Mouse (Mus musculus) left cerebral cortex, postnatal 4 days (tissue): ENCODE results near the gene Fbxw8. TPM values are rescaled to one million over a fixed set of nuclear protein-coding genes. Genes with fewer than 3 reads are reported as not detected.
A peak's percentile ranks its signal among the peaks of the same experiment; 100 is the strongest.

Experiments used
- DNase-seq: peaks from one replicate; pipeline ENCODE4 v3.0.0-alpha.2; 2022
- intact Hi-C: fragments of 180-260 bp; cut with DNase I; formaldehyde crosslinking; loops from one replicate; pipeline ENCODE4 v1.15.1; 2025
- total RNA-seq, 2 experiments: library from RNA; stranded (reverse); gene quantifications; 2 replicates each; pipeline ENCODE4 v1.2.3; 2021

The Fbxw8 gene
- total RNA-seq, 2 experiments from 2014 or later = 45.6 to 45.8 TPM

DNA sequence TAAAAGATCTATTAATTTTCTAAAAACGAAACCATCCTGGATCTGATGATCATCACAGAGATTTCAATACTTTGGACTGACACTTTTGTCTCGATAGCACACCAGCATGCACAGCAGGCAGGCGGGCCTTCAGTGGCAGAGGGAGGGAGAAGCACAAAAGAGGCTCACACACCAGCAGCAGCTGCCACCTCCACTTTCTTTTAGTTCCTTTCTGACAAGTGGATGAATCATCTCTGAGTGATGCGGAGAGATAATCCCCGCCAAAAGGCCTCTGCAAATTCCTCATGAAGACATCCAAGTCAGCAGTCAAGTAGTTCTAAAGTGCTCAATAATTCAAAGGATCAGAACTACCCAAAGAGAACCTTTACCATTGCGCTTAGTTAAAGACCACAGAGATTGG is 75.9 kb downstream of the Fbxw8 start:
- intact Hi-C loops = no loop called here
- no peak for DNase-seq

DNA sequence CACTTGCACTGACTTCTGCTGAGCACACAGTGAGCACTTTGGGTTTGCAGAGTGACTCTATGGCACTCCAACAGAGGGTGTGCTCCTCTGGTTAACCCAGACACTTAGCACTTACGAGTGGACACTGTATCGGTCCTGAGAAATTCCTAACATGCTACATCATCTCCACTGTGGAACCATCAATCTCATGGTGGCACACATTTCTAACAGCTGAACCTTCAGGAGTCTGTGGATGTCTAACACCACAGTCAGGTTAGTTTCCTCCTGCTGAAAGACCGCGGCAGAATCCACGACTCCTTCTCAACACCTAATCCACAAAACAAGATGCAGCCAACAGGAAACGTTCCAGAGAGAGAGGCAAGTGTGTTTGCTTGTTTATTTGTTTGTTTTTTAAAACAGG is 76.7 kb downstream of the Fbxw8 start:
- DNase-seq = no peak
- intact Hi-C loops = no loop called here

DNA sequence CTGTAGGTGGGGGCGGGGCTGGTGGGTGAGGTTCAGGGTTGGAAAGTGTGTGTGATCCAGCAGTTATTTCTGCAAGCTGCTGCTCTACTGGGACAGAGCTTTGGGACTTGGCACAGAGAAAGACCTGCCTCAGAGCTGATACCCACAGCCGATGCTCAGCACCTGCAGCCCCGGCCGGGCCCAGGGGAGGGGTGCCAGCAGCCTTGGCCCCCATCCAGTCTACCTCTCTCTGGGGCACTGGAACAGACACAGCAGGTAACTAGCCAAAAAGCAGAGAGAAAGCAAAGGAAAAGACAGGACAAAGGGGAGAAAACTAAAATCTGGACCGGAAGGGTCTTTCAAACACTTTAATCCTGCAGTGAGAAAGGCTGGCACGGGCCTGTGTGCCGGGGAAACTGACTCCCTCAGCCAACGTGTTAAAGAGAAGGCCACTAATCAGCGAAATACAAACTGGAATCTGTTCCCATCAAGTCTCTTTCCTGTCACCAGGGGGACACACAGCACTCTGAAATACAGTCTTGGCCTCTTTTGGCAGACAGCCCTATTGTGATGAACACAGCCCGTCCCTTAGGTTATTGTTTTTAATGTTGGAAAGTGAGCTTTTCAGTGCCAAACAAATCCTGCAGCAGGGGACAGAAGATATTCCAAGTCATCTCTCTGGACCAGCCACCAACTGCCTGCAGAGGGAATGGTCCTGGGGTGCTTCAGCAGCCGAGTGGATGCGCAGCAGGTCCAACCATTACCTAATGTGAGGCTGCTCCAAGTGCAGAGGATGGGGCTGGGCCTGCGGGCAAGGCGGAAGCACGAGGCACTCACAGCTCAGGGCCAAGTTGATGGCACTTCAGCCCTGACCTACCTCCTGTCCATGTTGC is 78.3 kb downstream of the Fbxw8 start:
- DNase-seq = peak; percentile 72
- intact Hi-C loops = no loop called here

- intact Hi-C loops = no loop called here
- DNase-seq = peak; percentile 64
Measured at GRCm38 (mm10) chr5:118073213-118073773, 82.0 kb downstream of the Fbxw8 start.

GRCm38 (mm10) chr5:118071766-118072165 is 83.5 kb downstream of the Fbxw8 start:
- intact Hi-C loops = no loop called here

GRCm38 (mm10) chr5:118069315-118069714 is 85.9 kb downstream of the Fbxw8 start:
- DNase-seq = peak; percentile 79
- intact Hi-C loops = loop anchor here (2.0 to 10.0 kb wide), 2 partner anchors 65 to 565 kb away; no protein-coding TSS in a partner anchor

More at GRCm38 (mm10) chr5:118071766-118072165, 83.5 kb downstream of the Fbxw8 start:
- DNase-seq = no peak

DNA sequence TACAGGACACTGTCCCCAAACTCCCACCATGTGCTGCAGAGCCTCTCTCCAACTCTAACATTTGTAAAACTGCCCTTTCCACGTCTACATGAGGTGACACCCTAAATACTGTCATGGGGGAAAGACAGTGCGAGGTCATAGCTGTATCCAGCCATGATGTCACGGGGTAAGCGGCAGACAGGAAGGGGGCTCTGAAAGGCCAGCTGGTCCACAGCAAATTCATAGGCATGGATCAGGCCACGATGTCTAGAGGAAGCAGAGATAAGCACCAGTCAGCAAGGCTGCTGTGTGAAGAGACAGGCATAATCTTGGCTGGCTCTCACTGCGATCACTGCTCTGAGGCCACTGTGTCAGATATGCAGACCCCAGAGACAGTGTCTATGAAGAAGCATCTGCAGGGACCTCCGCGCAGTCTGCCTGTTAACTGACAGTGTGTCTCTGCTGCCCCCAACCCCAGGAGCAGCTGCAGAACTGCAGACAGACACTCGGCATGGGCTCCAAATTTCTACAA is 87.2 kb downstream of the Fbxw8 start:
- DNase-seq = no peak

DNA sequence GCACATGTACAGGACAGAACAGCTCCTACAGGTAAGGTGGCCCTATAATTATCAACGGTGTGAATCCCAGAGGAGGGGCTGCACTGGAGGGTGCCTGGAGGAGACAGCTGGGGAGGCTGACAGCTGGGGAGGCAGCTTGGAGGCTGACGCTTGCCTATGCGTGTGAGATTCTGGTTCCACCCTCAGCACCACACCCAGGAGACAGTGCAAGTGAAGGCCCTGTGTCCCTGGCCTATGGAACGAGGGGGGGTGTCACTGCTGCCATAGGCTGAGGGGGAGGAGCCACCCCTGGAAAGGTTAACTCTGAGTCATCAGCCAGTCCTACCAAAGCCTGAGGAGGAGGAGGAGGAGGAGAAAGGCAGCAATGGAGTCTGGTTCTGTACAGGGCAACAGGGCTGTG is 87.7 kb downstream of the Fbxw8 start:
- intact Hi-C loops = loop anchor here (10.0 kb wide), 1 partner anchor 563 kb away; no protein-coding TSS in a partner anchor
- no peak for DNase-seq

More for the DNA sequence above, 87.2 kb downstream of the Fbxw8 start:
- intact Hi-C loops = loop anchor here (2.0 to 10.0 kb wide), 2 partner anchors 63 to 563 kb away; no protein-coding TSS in a partner anchor

DNA sequence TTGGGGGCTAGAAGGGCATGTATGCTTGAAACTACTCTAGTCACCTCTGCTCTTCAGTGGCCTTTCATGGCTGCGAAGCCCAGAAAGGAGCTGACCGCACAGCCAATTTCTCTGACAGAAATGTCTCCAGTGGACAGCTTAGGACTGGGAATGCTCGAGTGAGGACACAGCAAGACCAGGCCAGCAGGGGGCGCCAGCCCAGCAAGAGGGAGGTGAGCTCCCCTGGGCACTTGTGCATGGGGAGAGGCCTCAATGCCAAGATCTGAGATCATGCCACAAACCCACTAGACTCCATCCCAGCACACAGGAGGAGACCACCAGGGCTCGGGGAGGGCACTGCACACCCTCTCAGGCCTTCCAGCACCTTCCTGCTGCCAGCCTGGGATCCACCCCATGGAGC is 88.4 kb downstream of the Fbxw8 start:
- peak; percentile 77 for DNase-seq

DNA sequence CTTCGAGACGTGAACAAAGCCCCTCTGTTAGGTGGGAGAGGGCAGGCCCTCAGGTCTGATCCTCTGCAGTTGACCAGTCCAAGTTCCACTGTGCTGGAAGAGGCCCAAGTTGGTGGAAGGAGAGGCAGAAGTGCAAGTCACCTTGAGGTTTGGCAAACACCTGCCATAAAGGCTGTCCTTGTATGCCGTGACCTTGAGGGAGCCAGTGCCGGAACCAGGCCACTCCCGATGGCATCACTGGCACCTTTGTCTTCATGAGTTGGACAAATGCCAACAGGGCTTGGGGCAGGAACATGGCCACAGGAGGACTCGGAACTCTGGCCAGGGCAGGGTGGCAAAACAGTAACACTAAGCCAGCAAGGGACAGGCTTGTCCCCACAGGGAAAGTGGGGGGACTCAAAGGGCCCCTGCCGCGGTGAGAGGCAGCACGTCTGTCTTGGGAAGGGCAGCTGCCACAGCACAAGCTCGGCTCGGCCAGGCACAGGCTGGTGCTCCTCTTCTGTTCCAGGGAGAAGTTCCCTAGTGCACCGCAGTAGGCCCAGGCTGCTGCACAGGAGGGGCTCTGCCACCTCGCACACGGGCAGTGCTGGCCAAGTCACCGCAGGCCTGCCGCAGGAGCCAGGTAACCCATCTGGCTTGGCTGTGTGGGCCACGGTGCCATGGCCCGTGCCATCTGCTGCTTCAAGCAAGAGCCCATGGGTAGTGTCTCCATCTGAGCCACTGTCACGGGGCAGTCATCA is 89.6 kb downstream of the Fbxw8 start:
- intact Hi-C loops = loop anchor here (10.0 kb wide), 1 partner anchor 561 kb away; no protein-coding TSS in a partner anchor
- peak; percentile 79 for DNase-seq

More for the DNA sequence above, 88.4 kb downstream of the Fbxw8 start:
- intact Hi-C loops = loop anchor here (10.0 kb wide), 1 partner anchor 562 kb away; no protein-coding TSS in a partner anchor

DNA sequence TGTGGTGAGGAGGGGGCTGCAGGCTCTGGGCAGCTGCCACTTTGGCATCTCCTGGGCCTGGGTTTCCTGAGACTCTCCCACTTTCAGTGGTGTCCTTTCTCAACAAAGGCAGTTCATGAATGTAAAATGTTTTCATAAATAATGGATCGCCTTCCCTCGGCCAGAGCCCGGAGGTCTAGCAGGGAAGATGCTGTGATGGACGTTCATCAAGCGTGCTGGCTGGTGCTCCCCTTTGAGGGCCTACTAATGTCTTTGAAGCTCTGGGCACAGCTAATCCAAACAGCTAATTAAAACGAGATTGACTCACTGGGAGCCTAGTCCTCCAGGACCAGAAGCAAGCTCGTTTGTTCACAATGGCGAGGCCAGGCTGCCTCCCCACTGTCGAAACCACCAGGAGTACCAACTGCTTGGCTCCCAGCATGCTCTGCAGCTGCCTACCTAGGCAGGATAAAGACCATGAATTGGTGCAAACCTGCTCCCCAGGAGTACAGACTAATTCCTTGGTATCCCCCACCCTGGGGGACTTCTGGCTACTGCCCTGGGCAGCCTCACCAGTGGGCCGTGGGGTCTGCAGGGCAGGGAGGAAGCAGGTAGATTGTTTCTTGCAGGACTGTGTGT is 90.9 kb downstream of the Fbxw8 start:
- peak; percentile 40 for DNase-seq

DNA sequence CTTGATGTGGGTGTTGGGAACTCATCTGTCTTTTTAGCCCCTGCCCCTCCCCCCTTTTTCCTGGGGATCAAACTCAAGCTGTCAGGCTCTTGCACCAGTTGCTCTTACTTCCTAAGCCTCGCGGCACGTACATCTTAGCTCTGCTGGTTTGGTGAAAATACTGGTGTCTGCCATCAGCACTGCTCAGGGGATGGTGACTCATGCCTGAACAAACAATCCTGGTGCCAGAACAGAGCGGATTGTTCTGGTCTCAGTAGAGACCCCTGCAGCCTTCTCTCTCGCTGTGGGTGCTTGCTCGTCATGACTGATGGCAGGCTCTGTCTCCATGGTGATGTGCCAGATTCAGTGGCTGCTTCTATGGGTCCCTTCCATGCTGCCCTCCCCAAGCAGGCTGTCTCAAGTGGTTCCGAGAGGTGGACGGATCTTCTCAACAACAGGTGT is 92.1 kb downstream of the Fbxw8 start:
- intact Hi-C loops = loop anchor here (10.0 kb wide), 1 partner anchor 558 kb away; no protein-coding TSS in a partner anchor

More for the DNA sequence above, 90.9 kb downstream of the Fbxw8 start:
- intact Hi-C loops = loop anchor here (10.0 kb wide), 1 partner anchor 560 kb away; no protein-coding TSS in a partner anchor

DNA sequence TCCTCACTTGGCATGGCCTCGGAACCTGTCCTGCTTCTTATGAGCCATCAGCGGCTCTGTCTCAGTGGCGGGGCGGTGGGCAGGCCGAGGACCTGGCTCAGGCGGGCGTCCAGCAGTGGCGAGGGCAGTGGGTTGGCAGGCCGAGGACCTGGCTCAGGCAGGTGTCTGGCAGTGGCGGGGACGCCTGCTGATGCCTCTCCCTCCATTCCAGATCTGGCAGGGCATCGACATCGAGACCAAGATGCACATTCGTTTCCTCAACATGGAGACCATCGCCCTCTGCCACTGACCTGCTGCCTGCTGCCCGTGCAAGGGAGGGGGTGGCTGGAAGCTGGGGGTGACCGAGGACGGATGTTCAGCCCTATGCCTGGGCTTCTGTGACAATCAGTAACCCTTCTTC is 93.9 kb downstream of the Fbxw8 start:
- intact Hi-C loops = loop anchor here (10.0 kb wide), 1 partner anchor 557 kb away; no protein-coding TSS in a partner anchor
- peak; percentile 56 for DNase-seq

More for the DNA sequence above, 92.1 kb downstream of the Fbxw8 start:
- no peak for DNase-seq

- intact Hi-C loops = loop anchor here (10.0 kb wide), 1 partner anchor 555 kb away; no protein-coding TSS in a partner anchor
- DNase-seq = no peak
Measured at GRCm38 (mm10) chr5:118059646-118060045, 95.6 kb downstream of the Fbxw8 start.

DNA sequence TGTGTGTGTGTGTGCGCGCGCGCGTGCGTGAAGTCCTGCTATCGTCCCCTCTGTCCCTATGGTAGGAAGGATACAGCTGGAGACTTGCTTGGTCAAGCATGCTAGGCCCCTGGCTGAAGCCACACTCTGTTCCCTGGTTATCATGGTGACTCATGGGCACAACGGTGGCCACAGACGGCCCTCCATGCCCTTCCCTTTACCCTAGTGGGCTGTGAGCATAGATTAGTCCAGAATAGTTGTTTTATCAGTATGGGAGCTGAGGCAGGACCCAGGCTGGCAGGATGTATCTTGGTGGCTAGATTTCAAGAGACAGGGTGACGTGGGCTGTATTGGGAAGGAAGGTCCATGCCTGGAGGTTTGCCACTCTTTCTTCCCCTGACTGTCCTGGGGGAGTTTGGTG is 96.4 kb downstream of the Fbxw8 start:
- DNase-seq = no peak
- intact Hi-C loops = no loop called here

- no peak for DNase-seq
- intact Hi-C loops = no loop called here
Measured at GRCm38 (mm10) chr5:118057508-118058111, 97.7 kb downstream of the Fbxw8 start.

DNA sequence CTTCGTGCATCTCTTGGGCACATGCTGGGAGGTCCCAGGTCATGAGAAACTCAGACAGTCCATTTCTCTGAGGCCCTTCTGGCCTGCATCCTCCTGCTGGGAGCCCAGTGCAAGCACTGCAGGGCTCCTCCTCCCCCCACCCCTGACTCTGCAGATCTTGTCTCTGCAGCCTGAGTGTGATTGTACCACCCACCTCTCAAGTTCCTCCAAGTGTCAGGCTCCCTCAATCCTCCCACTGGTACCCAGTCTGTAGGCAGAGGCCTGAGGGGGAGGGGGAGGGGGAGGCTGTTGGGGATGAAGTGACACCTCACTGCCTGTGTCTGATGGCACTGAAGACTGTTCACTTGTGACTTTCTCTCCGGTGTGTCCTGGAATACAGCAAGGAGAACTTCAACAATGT is 102.1 kb downstream of the Fbxw8 start:
- DNase-seq = no peak
- intact Hi-C loops = no loop called here

DNA sequence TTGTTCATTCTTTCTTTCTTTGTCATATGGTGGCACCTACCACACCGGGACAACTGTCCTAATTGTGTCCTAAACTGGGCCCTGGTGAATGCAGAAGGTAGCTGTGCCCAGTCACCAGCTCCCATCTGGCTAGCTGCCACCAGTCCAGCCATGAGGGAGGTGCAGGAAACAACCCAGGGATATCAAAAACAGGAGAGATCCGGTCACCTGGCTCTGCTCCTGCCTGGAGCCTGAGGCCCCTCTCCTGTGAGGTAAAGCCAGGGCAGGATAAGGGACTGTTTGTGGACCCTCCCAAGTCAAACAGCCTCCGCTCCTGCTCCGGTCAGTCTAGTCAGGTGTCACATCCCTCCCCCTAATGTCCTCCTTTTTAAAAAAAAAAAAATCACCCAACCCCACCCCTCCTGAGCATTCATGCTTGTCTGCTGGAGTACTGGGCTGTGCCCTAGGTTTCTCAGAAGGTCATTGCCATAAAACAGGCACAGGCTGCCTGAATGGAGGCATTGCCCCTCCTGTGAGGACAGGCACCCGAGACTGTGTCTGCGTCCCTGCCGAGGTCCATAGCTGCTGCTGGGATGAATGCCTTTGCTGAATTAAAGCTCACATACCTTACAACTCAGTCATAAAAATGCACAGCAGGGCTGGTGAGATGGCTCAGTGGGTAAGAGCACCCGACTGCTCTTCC is 103.1 kb downstream of the Fbxw8 start:
- intact Hi-C loops = no loop called here
- no peak for DNase-seq

DNA sequence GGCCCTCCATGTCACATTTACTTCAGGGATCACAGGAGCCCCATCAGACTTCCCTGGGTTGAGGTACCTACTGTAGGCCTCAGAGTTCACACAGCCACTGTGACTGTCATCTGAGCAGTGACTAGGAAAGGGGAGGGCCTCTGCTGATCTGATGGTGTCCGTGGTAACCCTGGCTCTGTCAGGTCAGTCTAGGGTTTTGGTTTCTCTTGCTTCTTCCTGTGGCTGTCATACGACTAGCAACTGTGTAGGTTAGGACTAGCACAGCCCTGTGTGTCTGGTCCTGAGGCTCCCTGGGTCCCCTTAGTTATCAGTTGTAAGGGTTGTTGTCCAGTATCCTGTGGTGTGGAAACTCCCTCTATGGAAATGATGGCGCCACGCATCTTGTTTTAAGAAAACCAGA is 104.5 kb downstream of the Fbxw8 start:
- DNase-seq = no peak
- intact Hi-C loops = no loop called here
